In genomic region chr8:121731471-121732333, GRCm38 (mm10) we compare ENCODE assay signal across 8 mouse cellular contexts. TPM values are rescaled to one million over a fixed set of nuclear protein-coding genes. Genes with fewer than 3 reads are reported as not detected.
A peak's percentile ranks its signal among the peaks of the same experiment; 100 is the strongest.
DNase-seq lines count a peak whose midpoint lies in the region; ATAC-seq and TF ChIP-seq lines count a peak whose summit lies in the region.

No protein-coding gene starts in this region.

- H3K4me3 ChIP-seq in ES-Bruce4 (ENCODE audit: low read depth, low read length): peak overlapping the region; percentile 57
- H3K4me3 ChIP-seq in heart, embryonic 11.5 days (ENCODE audit: low read depth, low read length): no peak overlapping the region

- no peak for TF ChIP-seq CTCF in ES-Bruce4 (IDR thresholded peaks at IDR 0.05; ENCODE audit: low read depth, low read length)

- H3K9ac ChIP-seq in ES-Bruce4 (ENCODE audit: low read depth, poor library complexity, severe bottlenecking): peak overlapping the region; percentile 86
- no peak overlapping the region for H3K9ac ChIP-seq in heart, embryonic 11.5 days (ENCODE audit: low read depth, low read length)

- no peak for ATAC-seq in granulocyte monocyte progenitor cell, adult 5-6 weeks (replicated peaks; ENCODE audit: poor library complexity, severe bottlenecking)
- no peak for ATAC-seq in heart, embryonic 11.5 days (replicated peaks; ENCODE audit: insufficient number of reproducible peaks, low FRiP score, low TSS enrichment)

- WGBS in heart, embryonic 11.5 days (ENCODE audit: insufficient replicate concordance): 12% methylated on average over 26 of the region's 26 CpGs

- no peaks in the 10 kb centered on the region for H3K36me3 ChIP-seq in ES-Bruce4 (ENCODE audit: control insufficient read depth, insufficient read depth, low read length, poor library complexity, severe bottlenecking)
- H3K36me3 ChIP-seq in heart, embryonic 11.5 days (ENCODE audit: control insufficient read depth, insufficient read depth, low read length): no peaks in the 10 kb centered on the region

- H3K27ac ChIP-seq in ES-Bruce4 (ENCODE audit: insufficient read depth, low read length): no peak overlapping the region
- H3K27ac ChIP-seq in heart, embryonic 11.5 days (ENCODE audit: low read depth, low read length): no peak overlapping the region

- H3K9me3 ChIP-seq in ES-Bruce4 (replicated peaks; ENCODE audit: control insufficient read depth, insufficient read depth, low read length, poor library complexity, severe bottlenecking): peaks cover 3% of the 10 kb centered on the region; the same call in 1 of the 2 replicates
- no peaks in the 10 kb centered on the region for H3K9me3 ChIP-seq in heart, embryonic 11.5 days (replicated peaks; ENCODE audit: control insufficient read depth, low read length)

- intact Hi-C loops in left cerebral cortex, postnatal 10 days (cut with DNase I): loop anchor here (5.0 kb wide), 1 partner anchor 79 kb away; the partner anchor contains the start of gene Zcchc14

- peak; percentile 84 to 85 for DNase-seq in cerebellum, postnatal 10 days
- peak; percentile 45 to 56 for DNase-seq in frontal cortex, postnatal 14 days (ENCODE audit: low spot score in 2 of 2)
- DNase-seq in left cerebral cortex, postnatal 10 days (ENCODE audit: extremely low spot score in 1 of 2, low spot score in 2 of 2): peak; percentile 59 to 64
- DNase-seq in right cerebral cortex, adult 18-20 months: peak; percentile 78
- DNase-seq in ovary, postnatal 36 days (ENCODE audit: low spot score): no peak

- peaks cover 3% of the 10 kb centered on the region for H3K4me1 ChIP-seq in ES-Bruce4 (ENCODE audit: control insufficient read depth, insufficient read depth, low read length)
- peaks cover 6% of the 10 kb centered on the region; the same call in 1 of the 2 replicates for H3K4me1 ChIP-seq in heart, embryonic 11.5 days (ENCODE audit: control insufficient read depth, insufficient read depth, low read length)

- TF ChIP-seq POLR2A in ES-Bruce4 (IDR thresholded peaks at IDR 0.05; ENCODE audit: insufficient read depth, low read length): no peak

- no peak overlapping the region for H3K4me2 ChIP-seq in heart, embryonic 11.5 days

- peaks cover 12% of the 10 kb centered on the region for H3K27me3 ChIP-seq in ES-Bruce4 (ENCODE audit: control insufficient read depth, insufficient read depth, low read length, poor library complexity, severe bottlenecking)
- H3K27me3 ChIP-seq in heart, embryonic 11.5 days (ENCODE audit: control insufficient read depth, insufficient read depth, low read length): peaks cover 64% of the 10 kb centered on the region

- TF ChIP-seq EP300 in ES-Bruce4 (IDR thresholded peaks at IDR 0.05; ENCODE audit: insufficient read depth, low read depth, low read length): no peak

RNA-seq across cellular contexts. Expression of gene Jph3, which starts 2.3 kb away (rescaled TPM):
- 1.4 and 1.8 TPM in 2 replicates for polyA plus RNA-seq in ES-Bruce4 (2011; ENCODE audit: insufficient read depth, insufficient read length, low read depth, missing spikeins)
- 100 to 1,000 TPM; 135 to 148 TPM for total RNA-seq in left cerebral cortex, postnatal 10 days (2021)
- not detected in 2 replicates for total RNA-seq in granulocyte monocyte progenitor cell, adult 5-6 weeks (2014; fragmentation: Nextera tagmentation)
- not detected in 2 replicates for total RNA-seq in granulocyte monocyte progenitor cell, adult 5-6 weeks (2017)
- 0.46 and 0.66 TPM in 2 replicates for polyA plus RNA-seq in heart, embryonic 11.5 days (2014; fragmentation: Nextera tagmentation; extraction: Ambion mirVana)

Comparison
In these comparisons a context has a peak if more than half of its experiments do, and no peak if none do; other contexts are left out.
1. RNA of gene Jph3, which starts 2.3 kb away (total RNA-seq): 135 to 148 TPM in left cerebral cortex, postnatal 10 days; not detected in granulocyte monocyte progenitor cell, adult 5-6 weeks; every median in the first group is over 100 times any median in the second.